Mouse (Mus musculus) E14TG2a.4 (cell line): ENCODE measurements at regions not wholly inside any gene's neighbourhood (a gene's known extent, or its start where the extent isn't known, plus 50 kb on each side); places are given as distances from the start of the nearest gene placed in this dataset.

Experiments
- CTCF ChIP-seq: conservative IDR thresholded peaks from 2 replicates; pipeline ENCODE4 v1.5.1; 2014; ENCODE audit warnings: low read length
- NANOG ChIP-seq: IDR thresholded peaks from 2 replicates; pipeline ENCODE4 v1.6.1; 2014; ENCODE audit warnings: borderline replicate concordance, low read length, mixed read lengths

DNA sequence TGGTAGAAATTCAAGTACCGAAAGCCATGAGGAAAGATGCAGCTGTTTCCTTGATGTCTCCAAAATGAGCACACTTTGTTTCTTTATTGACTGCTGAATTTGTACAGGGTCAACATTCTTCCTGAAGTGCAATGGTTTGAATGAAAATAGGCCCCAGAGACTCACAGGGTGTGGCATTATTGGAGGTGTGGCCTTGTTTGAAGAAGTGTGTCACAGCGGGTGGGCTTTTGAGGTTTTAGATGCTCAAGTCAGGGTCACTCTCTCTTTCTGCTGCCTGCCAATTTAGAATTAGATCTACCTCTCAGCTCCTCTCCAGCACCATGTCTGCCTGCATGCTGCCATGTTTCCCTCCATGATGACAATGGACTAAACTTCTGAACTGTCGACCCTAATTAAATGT is 227.2 kb upstream of the Mpped2 start:
- TF ChIP-seq CTCF (no peak), NANOG (peak; percentile 63)
